Mouse (Mus musculus) forebrain, embryonic 11.5 days (tissue): ENCODE data around the gene Hsd11b1. TPM values are rescaled to one million over a fixed set of nuclear protein-coding genes. Genes with fewer than 3 reads are reported as not detected.

Experiments used
- ATAC-seq: fragments of 200-750 bp; cut with Nextera tagmentation; replicated peaks from 2 replicates; pipeline ENCODE4 v1.8.0; 2017; ENCODE audit warnings: moderate TSS enrichment; ENCODE audit not compliant: low FRiP score
- DNase-seq: peaks from one replicate; pipeline ENCODE4 v3.0.0-alpha.2; 2017; ENCODE audit warnings: low spot score
- H3K27ac ChIP-seq: fragments of 300-500 bp; sonication (generic); 2 replicates; pipeline ENCODE4 v1.5.1; 2014; ENCODE audit warnings: low read depth, low read length
- H3K27me3 ChIP-seq: fragments of 300-500 bp; sonication (generic); 2 replicates; pipeline ENCODE4 v1.6.1; 2014; ENCODE audit warnings: mild to moderate bottlenecking, low read length, mixed read lengths; ENCODE audit not compliant: control insufficient read depth, insufficient read depth
- H3K36me3 ChIP-seq: fragments of 300-500 bp; sonication (generic); 2 replicates; pipeline ENCODE4 v1.6.1; 2014; ENCODE audit warnings: mild to moderate bottlenecking, low read length, moderate library complexity, mixed read lengths; ENCODE audit not compliant: control insufficient read depth, insufficient read depth
- H3K4me1 ChIP-seq: fragments of 300-500 bp; sonication (generic); replicated peaks from 2 replicates; pipeline ENCODE4 v1.6.1; 2014; ENCODE audit warnings: low read length, mixed read lengths; ENCODE audit not compliant: control insufficient read depth, insufficient read depth
- H3K4me2 ChIP-seq: fragments of 300-500 bp; sonication (generic); 2 replicates; pipeline ENCODE4 v1.6.1; 2014; ENCODE audit warnings: low read depth, mild to moderate bottlenecking, low read length, moderate library complexity, mixed read lengths; ENCODE audit not compliant: severe bottlenecking
- H3K4me3 ChIP-seq: fragments of 300-500 bp; sonication (generic); 2 replicates; pipeline ENCODE4 v1.5.1; 2014; ENCODE audit warnings: low read depth, low read length
- H3K9ac ChIP-seq: fragments of 300-500 bp; sonication (generic); 2 replicates; pipeline ENCODE4 v1.6.1; 2014; ENCODE audit warnings: low read length
- H3K9me3 ChIP-seq: fragments of 300-500 bp; sonication (generic); 2 replicates; pipeline ENCODE4 v1.6.1; 2016; ENCODE audit warnings: low read length, mixed read lengths; ENCODE audit not compliant: control insufficient read depth
- WGBS: fragments of 180-500 bp; shearing (Covaris S2); extraction: QIAGEN DNeasy Blood & Tissue Kit; methylation state at CpG from one replicate; pipeline ENCODE4 v1.1.7; 2014; 5-methylcytosine and 5-hydroxymethylcytosine counted together
- polyA plus RNA-seq: library from polyadenylated mRNA; unstranded; fragments of >200 nt; fragmentation: Nextera tagmentation; extraction: Ambion mirVana; gene quantifications from 2 replicates; pipeline ENCODE4 v1.2.1, GENCODE M21; 2014

Gene Hsd11b1
- polyA plus RNA-seq, 1 experiment from 2014 or later, result not detected

DNA sequence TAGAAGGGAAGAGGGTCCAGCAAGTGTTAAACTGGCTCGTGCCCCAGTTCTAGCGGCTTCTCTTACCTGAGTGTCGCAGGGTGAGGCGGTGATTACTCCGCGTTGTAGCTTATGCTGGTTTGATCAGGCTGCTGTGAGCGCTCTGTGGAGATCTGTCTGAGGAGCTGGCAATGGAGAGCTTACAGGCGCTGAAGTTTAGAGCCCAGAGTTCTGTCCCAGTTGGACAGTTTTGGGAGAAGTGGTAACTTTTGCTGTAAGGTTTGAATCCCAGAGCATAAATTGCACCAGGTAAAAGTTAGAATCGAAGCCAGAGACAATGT lies 90.1 kb downstream of the Hsd11b1 start:
- H3K36me3 ChIP-seq, result no peaks in the 10 kb centered on the region
- H3K9me3 ChIP-seq, result no peaks in the 10 kb centered on the region
- peak overlapping the region; percentile 37; the same call in 1 of the 2 replicates for H3K27ac ChIP-seq
- H3K4me2 ChIP-seq, result peak overlapping the region; percentile 77
- peaks cover 4% of the 10 kb centered on the region; the same call in 1 of the 2 replicates for H3K4me1 ChIP-seq
- 19% methylated on average over 9 of the region's 9 CpGs for WGBS
- H3K27me3 ChIP-seq, result no peaks in the 10 kb centered on the region
- ATAC-seq, result no peak
- H3K4me3 ChIP-seq, result peak overlapping the region; percentile 82
- H3K9ac ChIP-seq, result peak overlapping the region; percentile 72
- no peak for DNase-seq

DNA sequence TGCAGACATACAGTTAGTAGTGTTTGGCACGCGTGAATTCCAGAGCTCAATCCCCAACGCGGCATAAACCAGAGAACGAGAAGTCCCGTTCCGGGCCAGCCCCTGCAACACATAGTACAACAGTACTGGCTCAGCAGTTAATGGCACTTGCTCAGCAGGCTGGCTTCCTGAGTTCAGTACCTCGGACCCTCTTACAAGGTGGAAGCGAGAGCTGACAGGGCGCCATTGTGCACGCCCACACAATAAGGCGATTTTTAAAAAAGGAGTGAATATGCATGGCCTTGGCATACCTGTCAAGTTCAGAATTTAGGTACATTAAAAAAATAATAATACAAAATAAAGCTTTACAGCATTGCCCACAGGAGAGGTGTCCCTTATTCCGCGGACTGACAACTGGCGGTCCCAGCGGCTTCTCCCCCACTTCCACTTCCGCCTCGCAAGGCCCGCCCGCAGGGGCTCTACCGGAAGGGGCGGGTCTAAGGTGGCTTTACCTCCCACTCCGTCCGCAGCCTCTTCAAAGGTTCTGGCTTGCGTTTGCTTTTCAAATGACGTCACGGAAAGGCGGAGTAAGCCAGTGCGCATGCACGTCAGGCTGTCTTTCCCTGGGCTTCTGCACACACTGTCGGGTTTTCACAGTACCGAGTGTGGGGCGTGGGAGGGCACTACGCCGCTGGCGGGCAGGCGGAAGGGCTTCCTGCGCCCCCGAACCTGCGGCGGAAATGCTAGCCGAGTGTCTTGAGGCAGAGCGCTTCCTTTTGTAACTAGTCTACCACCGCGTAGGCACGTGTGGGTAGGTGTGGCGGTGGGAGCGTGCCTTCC lies 90.7 kb downstream of the Hsd11b1 start:
- peaks cover 4% of the 10 kb centered on the region; the same call in 1 of the 2 replicates for H3K4me1 ChIP-seq
- DNase-seq (peak; percentile 97), ATAC-seq (peak; percentile 99)
- peak overlapping the region; percentile 77 for H3K4me2 ChIP-seq
- 2% methylated on average over 48 of the region's 48 CpGs for WGBS
- H3K27ac ChIP-seq, result peak overlapping the region; percentile 41
- peak overlapping the region; percentile 78 for H3K9ac ChIP-seq
- no peaks in the 10 kb centered on the region for H3K9me3 ChIP-seq
- H3K27me3 ChIP-seq, result no peaks in the 10 kb centered on the region
- no peaks in the 10 kb centered on the region for H3K36me3 ChIP-seq
- H3K4me3 ChIP-seq, result peak overlapping the region; percentile 82

Other genes with a start within 250 kb of the Hsd11b1 start
- 8.4 and 8.8 TPM in 2 replicates for gene Syt14, start 228.3 kb downstream of the Hsd11b1 start, polyA plus RNA-seq
- gene Diexf, start 133.8 kb downstream of the Hsd11b1 start, polyA plus RNA-seq, result 9.8 and 13.2 TPM in 2 replicates
- 2.6 and 3.0 TPM in 2 replicates for gene Irf6, start 111.0 kb downstream of the Hsd11b1 start, polyA plus RNA-seq
- gene A130010J15Rik, start 96.0 kb downstream of the Hsd11b1 start, polyA plus RNA-seq, result 13.7 and 14.3 TPM in 2 replicates
- gene Traf3ip3, start 62.4 kb downstream of the Hsd11b1 start, polyA plus RNA-seq, result 0.93 and 2.3 TPM in 2 replicates
- 0.28 and 0.44 TPM in 2 replicates for gene Lamb3, start 56.4 kb downstream of the Hsd11b1 start, polyA plus RNA-seq
- gene G0s2, start 9.1 kb upstream of the Hsd11b1 start, polyA plus RNA-seq, result 6.5 and 6.8 TPM in 2 replicates
- 15.0 and 17.4 TPM in 2 replicates for gene Camk1g, start 106.2 kb upstream of the Hsd11b1 start, polyA plus RNA-seq